Mouse (Mus musculus) stomach, embryonic 15.5 days (tissue): Measurements from ENCODE around the gene B3gnt6. TPM values are rescaled to one million over a fixed set of nuclear protein-coding genes. Genes with fewer than 3 reads are reported as not detected.
A peak's percentile ranks its signal among the peaks of the same experiment; 100 is the strongest.

Experiments
- ATAC-seq: fragments of 200-750 bp; cut with Nextera tagmentation; 2 replicates; pipeline ENCODE4 v1.8.0; 2017; ENCODE audit warnings: low read depth, moderate number of reproducible peaks, moderate TSS enrichment; ENCODE audit not compliant: insufficient read depth, low FRiP score
- H3K27ac ChIP-seq: fragments of 300-500 bp; sonication (generic); 2 replicates; pipeline ENCODE4 v1.5.1; 2015; ENCODE audit warnings: mild to moderate bottlenecking, inconsistent platforms
- H3K27me3 ChIP-seq: fragments of 300-500 bp; sonication (generic); replicated peaks from 2 replicates; pipeline ENCODE4 v1.6.1; 2015; ENCODE audit warnings: inconsistent platforms
- H3K36me3 ChIP-seq: fragments of 300-500 bp; sonication (generic); 2 replicates; pipeline ENCODE4 v1.6.1; 2015; ENCODE audit warnings: inconsistent platforms
- H3K4me1 ChIP-seq: fragments of 300-500 bp; sonication (generic); 2 replicates; pipeline ENCODE4 v1.6.1; 2015; ENCODE audit warnings: inconsistent platforms
- H3K4me2 ChIP-seq: fragments of 300-500 bp; sonication (generic); 2 replicates; pipeline ENCODE4 v1.6.1; 2015; ENCODE audit warnings: mild to moderate bottlenecking, inconsistent platforms
- H3K4me3 ChIP-seq: fragments of 300-500 bp; sonication (generic); replicated peaks from 2 replicates; pipeline ENCODE4 v1.5.1; 2015; ENCODE audit warnings: inconsistent platforms
- H3K9ac ChIP-seq: fragments of 300-500 bp; sonication (generic); 2 replicates; pipeline ENCODE4 v1.6.1; 2015; ENCODE audit warnings: inconsistent platforms
- H3K9me3 ChIP-seq: fragments of 300-500 bp; sonication (generic); 2 replicates; pipeline ENCODE4 v1.6.1; 2016; ENCODE audit warnings: inconsistent platforms
- WGBS: fragments of 180-500 bp; shearing (Covaris S2); methylation state at CpG from one replicate; pipeline ENCODE4 v1.1.7; 2015; 5-methylcytosine and 5-hydroxymethylcytosine counted together
- polyA plus RNA-seq: library from polyadenylated mRNA; unstranded; fragments of >200 nt; fragmentation: Nextera tagmentation; extraction: Ambion mirVana; gene quantifications from 2 replicates; pipeline ENCODE4 v1.2.1, GENCODE M21; 2015

The B3gnt6 gene
- polyA plus RNA-seq, 1 experiment from 2014 or later, result 0.05 TPM

DNA sequence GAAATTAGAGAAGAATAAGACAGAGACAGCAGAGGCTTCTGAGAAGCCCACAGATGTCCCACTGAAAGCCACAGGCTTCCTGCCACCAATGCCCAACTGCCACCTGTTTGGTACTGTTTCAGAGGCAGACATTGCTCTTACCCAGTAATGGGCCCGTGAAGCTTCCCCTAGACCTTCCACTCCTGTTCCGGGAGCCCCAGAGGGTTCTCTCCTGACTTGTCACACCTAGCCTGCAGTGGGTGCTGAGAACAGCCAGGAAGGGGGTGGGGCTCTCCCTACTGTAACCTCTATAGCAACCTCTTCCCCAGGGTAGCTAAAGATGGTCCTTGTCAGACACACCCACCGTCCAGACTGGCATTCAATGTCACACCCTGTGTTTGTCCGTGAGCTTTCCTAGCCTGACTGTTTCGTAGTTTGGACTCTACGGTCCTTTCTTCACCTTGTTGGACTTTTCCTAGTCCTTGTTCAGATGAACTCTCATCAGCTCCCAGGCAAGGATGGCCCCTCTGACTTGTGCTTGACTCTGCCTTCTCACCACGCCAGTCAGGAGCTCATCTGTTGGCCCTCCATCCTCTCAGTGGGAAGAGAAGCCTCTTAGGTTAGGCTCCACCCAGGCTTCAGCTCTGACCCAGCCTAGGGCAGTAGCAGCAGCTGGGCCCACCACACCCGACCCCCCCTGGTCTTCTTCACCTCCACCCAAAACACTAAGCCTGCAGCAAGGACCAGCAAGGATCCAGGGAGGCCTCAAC, 22.8 kb downstream of the B3gnt6 start:
- H3K36me3 ChIP-seq, result no peaks in the 10 kb centered on the region
- 55% methylated on average over 8 of the region's 8 CpGs for WGBS
- ATAC-seq, result 0 out of 2 replicates have a peak, but pooled peaks have one; percentile 20
- peaks cover 26% of the 10 kb centered on the region for H3K4me1 ChIP-seq
- peak overlapping the region; percentile 82 for H3K4me3 ChIP-seq
- H3K27me3 ChIP-seq, result no peaks in the 10 kb centered on the region
- peak overlapping the region; percentile 12; the same call in 1 of the 2 replicates for H3K9ac ChIP-seq
- no peak overlapping the region for H3K27ac ChIP-seq
- H3K4me2 ChIP-seq, result peak overlapping the region; percentile 85
- no peaks in the 10 kb centered on the region for H3K9me3 ChIP-seq

GRCm38 (mm10) chr7:98174883-98175755, 24.2 kb downstream of the B3gnt6 start:
- Histone ChIP-seq H3K9me3 (no peaks in the 10 kb centered on the region), H3K27ac (no peak overlapping the region), H3K4me3 (no peak overlapping the region), H3K9ac (no peak overlapping the region), H3K4me1 (peaks cover 35% of the 10 kb centered on the region), H3K36me3 (no peaks in the 10 kb centered on the region), H3K27me3 (no peaks in the 10 kb centered on the region), H3K4me2 (no peak overlapping the region)
- ATAC-seq, result peak; percentile 46; the same call in 1 of the 2 replicates
- WGBS, result 64% methylated on average over 4 of the region's 4 CpGs

DNA sequence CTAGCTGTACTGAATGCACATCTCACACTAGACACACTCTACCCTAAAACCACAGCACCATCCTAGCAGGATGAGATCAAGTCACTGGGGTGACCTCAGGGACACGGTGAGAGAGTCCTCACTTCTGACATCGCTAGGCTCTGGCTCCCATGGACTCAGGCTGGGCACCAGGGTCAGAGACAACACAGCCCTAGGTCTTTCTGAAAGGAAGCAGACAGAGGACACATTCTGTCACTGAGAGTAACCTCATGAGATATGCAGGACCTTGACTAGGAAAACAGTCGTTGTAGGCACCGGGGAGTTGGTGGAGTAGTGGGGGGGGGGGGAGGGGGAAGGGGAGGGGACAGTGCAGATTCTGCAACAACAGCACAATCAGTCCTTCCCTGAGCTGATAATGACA, 25.9 kb downstream of the B3gnt6 start:
- Histone ChIP-seq H3K4me1 (peaks cover 35% of the 10 kb centered on the region), H3K36me3 (no peaks in the 10 kb centered on the region), H3K27me3 (no peaks in the 10 kb centered on the region), H3K4me2 (no peak overlapping the region), H3K4me3 (no peak overlapping the region), H3K27ac (0 out of 2 replicates have a peak overlapping the region, but pooled peaks have one; percentile 53), H3K9me3 (no peaks in the 10 kb centered on the region), H3K9ac (no peak overlapping the region)
- ATAC-seq, result no peak
- 50% methylated on average over 4 of the region's 4 CpGs for WGBS

DNA sequence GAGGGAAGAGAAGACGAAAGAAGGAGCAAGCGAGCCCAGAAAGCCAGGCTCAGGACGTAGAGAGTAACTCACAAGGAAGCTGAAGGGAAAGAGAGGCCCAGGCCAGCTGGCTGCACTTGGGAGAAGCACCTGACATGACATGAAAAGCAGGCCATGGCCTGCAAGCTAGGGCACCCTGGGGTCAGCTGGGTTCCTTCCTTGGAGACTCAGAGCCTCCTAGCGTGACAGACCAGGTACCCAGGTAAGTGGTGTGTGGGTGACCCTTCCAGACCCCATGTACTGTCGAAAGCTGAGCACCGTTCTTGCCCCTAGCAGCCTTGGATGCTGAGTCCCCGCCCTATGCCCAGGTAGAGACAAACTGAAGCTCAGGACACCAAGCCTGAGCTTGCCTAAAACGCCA, 26.6 kb downstream of the B3gnt6 start:
- 72% methylated on average over 8 of the region's 8 CpGs for WGBS
- H3K36me3 ChIP-seq, result no peaks in the 10 kb centered on the region
- H3K27ac ChIP-seq, result peak overlapping the region; percentile 53; the same call in 1 of the 2 replicates
- H3K4me2 ChIP-seq, result no peak overlapping the region; the same call in 1 of the 2 replicates
- no peak for ATAC-seq
- no peak overlapping the region for H3K4me3 ChIP-seq
- no peak overlapping the region for H3K9ac ChIP-seq
- peaks cover 34% of the 10 kb centered on the region for H3K4me1 ChIP-seq
- H3K9me3 ChIP-seq, result no peaks in the 10 kb centered on the region
- no peaks in the 10 kb centered on the region for H3K27me3 ChIP-seq

DNA sequence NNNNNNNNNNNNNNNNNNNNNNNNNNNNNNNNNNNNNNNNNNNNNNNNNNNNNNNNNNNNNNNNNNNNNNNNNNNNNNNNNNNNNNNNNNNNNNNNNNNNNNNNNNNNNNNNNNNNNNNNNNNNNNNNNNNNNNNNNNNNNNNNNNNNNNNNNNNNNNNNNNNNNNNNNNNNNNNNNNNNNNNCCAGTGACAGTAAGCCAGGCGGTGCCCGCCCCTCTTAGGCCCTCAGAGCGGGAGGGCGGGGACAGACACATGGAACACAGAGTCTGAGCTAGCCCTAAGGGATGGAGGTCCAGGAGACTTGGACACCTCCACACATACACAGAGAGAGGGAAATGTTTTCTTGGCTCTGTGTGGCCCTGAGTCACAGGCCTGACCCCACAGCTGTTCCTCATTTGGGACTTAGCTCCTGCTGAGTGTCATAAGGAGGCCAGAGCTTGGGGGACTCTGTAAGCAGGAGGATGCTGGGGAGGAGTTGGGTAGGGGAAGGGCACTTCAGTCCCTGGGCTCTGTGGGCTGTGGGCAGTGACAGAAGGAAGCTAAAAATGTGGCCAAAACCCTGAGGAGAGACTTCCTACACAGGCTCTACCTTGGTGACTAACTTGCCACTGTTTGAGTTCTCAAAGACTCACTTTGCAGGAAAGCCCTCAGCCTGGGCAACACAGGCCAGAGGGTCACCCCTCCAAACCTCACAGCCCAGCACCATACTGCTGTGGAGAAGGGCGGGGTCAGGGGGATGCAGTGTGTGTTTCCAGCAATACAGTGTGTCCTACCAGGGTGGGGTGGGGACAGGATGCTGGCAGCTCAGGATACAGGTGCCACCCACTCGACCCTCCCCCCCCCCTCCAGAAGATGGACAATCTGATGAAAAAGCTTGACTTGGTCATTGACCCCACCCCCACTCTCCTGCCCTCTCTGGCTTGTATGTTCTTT, 27.9 kb downstream of the B3gnt6 start:
- no peak overlapping the region for H3K4me3 ChIP-seq
- 52% methylated on average over 6 of the region's 6 CpGs for WGBS
- no peaks in the 10 kb centered on the region for H3K36me3 ChIP-seq
- H3K4me1 ChIP-seq, result peaks cover 26% of the 10 kb centered on the region
- H3K9me3 ChIP-seq, result no peaks in the 10 kb centered on the region
- no peak overlapping the region for H3K9ac ChIP-seq
- no peaks in the 10 kb centered on the region for H3K27me3 ChIP-seq
- peak overlapping the region; percentile 77 for H3K27ac ChIP-seq
- peak; percentile 84 for ATAC-seq
- no peak overlapping the region for H3K4me2 ChIP-seq

DNA sequence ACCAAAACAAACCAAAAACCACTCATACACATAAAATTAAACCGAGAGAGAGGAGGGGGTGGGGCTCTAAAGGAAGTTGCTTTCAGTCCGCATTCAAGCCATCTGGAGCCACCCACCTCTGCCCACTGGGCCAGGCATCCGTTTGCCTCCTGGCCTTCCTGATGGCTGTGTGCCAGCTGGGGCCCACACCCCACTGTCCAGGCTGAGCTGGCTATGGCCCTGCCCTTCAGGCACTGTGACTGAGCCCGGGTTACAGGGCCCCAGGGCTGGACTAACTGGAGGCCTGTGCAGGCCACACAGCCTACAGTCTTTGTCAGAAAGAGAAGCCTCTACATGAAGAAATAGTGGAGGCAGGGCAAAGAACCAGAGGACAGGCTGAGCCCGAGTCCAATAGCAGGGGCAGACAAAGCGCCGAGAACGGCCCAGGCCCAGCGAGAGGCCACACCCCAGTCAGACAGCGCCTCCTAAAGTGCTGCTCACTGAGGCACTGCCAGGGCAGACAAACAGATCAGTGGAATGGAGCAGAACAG, 34.2 kb downstream of the B3gnt6 start:
- ATAC-seq, result peak; percentile 70
- H3K27ac ChIP-seq, result peak overlapping the region; percentile 81
- WGBS, result 37% methylated on average over 10 of the region's 10 CpGs
- peaks cover 47% of the 10 kb centered on the region for H3K4me1 ChIP-seq
- peak overlapping the region; percentile 30; the same call in 1 of the 2 replicates for H3K4me2 ChIP-seq
- H3K27me3 ChIP-seq, result no peaks in the 10 kb centered on the region
- H3K9me3 ChIP-seq, result no peaks in the 10 kb centered on the region
- no peak overlapping the region for H3K9ac ChIP-seq
- no peaks in the 10 kb centered on the region for H3K36me3 ChIP-seq
- H3K4me3 ChIP-seq, result no peak overlapping the region

DNA sequence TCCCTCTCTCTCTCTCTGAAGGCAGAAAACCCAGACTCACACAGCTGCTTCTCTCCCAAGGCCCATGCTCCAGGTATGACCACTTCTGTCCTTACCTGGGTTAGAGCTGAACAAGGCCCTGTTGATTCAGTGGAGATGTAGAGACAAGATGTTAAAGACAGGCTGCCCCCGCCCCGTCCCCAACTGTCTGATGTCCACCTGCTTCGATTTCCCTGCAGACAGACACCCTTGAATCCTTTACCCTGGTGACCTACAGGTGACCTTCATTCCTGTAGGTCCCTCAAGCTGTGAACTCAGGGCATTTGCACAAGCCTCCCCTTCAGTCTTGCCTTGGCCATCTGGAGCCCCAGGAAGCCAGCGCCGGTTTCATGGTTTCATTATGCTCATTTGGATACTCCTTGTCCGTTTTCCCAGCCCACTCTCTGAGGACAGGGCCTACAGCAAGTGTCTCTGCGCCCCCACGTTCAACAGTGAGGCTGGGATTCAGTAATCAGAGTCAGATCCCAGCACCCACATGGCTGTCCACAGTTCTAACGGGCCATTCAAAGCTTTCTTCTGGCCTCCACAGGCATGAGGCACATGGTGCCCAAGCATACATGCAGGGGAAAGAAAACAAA, 34.8 kb downstream of the B3gnt6 start:
- no peaks in the 10 kb centered on the region for H3K9me3 ChIP-seq
- ATAC-seq, result no peak
- peaks cover 52% of the 10 kb centered on the region for H3K4me1 ChIP-seq
- no peaks in the 10 kb centered on the region for H3K36me3 ChIP-seq
- H3K4me2 ChIP-seq, result no peak overlapping the region
- no peak overlapping the region for H3K4me3 ChIP-seq
- WGBS, result 73% methylated on average over 9 of the region's 9 CpGs
- no peaks in the 10 kb centered on the region for H3K27me3 ChIP-seq
- H3K9ac ChIP-seq, result no peak overlapping the region
- peak overlapping the region; percentile 81 for H3K27ac ChIP-seq

DNA sequence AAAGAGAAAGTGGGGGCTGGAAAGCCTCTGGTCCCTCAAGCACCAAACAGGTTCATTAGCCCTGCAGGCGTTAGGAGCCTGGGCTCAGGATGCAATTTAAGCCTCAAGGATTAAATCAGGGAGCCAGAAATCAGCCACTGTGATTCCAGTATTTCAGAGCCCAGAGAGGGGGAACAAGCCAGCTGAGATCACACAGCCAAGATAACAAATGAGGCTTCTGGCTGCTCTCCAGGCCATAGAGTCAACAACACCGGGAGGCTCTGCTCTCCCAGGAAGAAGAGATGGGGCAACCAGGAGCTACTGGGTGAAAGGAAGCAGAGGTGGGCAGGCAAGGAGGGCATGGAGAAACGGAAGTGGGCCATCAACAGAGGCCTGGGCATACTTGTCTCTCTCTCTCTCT, 35.6 kb downstream of the B3gnt6 start:
- no peak overlapping the region for H3K9ac ChIP-seq
- peak overlapping the region; percentile 55; the same call in 1 of the 2 replicates for H3K27ac ChIP-seq
- no peaks in the 10 kb centered on the region for H3K9me3 ChIP-seq
- no peak overlapping the region for H3K4me3 ChIP-seq
- ATAC-seq, result no peak
- H3K27me3 ChIP-seq, result no peaks in the 10 kb centered on the region
- H3K36me3 ChIP-seq, result no peaks in the 10 kb centered on the region
- 31% methylated on average over 3 of the region's 3 CpGs for WGBS
- peaks cover 60% of the 10 kb centered on the region for H3K4me1 ChIP-seq
- no peak overlapping the region for H3K4me2 ChIP-seq

DNA sequence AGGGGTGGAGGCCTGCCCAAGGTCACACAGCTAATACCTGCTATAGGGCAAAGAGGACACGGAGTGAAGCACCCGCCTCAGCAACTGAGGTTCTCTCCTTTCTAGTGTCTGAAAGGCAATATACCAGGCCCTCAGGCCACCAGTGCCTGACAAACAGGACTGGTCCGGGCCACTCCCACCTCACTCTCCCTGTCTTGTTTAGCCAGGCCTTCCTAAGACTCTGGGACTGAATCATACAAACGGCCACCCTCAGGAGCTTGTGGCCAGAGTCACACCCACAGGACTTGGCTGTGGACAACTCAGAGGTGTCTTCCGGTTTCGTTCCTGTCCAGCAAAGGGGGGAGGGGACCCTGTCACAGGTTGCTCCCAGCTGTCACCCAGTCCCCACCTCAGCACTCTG, 37.0 kb downstream of the B3gnt6 start:
- Histone ChIP-seq H3K27ac (peak overlapping the region; percentile 55), H3K4me1 (peaks cover 65% of the 10 kb centered on the region), H3K9me3 (no peaks in the 10 kb centered on the region), H3K4me3 (no peak overlapping the region), H3K36me3 (no peaks in the 10 kb centered on the region), H3K4me2 (0 out of 2 replicates have a peak overlapping the region, but pooled peaks have one; percentile 3), H3K27me3 (no peaks in the 10 kb centered on the region), H3K9ac (no peak overlapping the region)
- 62% methylated on average over 6 of the region's 6 CpGs for WGBS
- ATAC-seq, result no peak

GRCm38 (mm10) chr7:98160041-98160740, 39.1 kb downstream of the B3gnt6 start:
- Histone ChIP-seq H3K4me1 (peaks cover 66% of the 10 kb centered on the region), H3K36me3 (no peaks in the 10 kb centered on the region), H3K9ac (no peak overlapping the region)

More at GRCm38 (mm10) chr7:98160041-98160740, 39.1 kb downstream of the B3gnt6 start:
- H3K27ac ChIP-seq, result peak overlapping the region; percentile 81
- no peak for ATAC-seq
- 27% methylated on average over 8 of the region's 8 CpGs for WGBS
- H3K4me2 ChIP-seq, result peak overlapping the region; percentile 2
- H3K4me3 ChIP-seq, result no peak overlapping the region
- no peaks in the 10 kb centered on the region for H3K27me3 ChIP-seq
- H3K9me3 ChIP-seq, result no peaks in the 10 kb centered on the region
